Mouse (Mus musculus) spleen, adult 2 months (tissue): ENCODE measurements around the gene Cass4.

Experiments used
- CTCF ChIP-seq: fragments of 200-500 bp; IDR thresholded peaks from 2 replicates; pipeline ENCODE4 v1.5.1; 2011; ENCODE audit warnings: mild to moderate bottlenecking, inconsistent platforms; ENCODE audit not compliant: insufficient read depth, insufficient read length, insufficient replicate concordance; ENCODE audit errors: extremely low read depth
- POLR2A ChIP-seq: fragments of 200-500 bp; IDR thresholded peaks from 2 replicates; pipeline ENCODE4 v1.6.1; 2011; ENCODE audit warnings: low read depth, low read length, inconsistent platforms

DNA sequence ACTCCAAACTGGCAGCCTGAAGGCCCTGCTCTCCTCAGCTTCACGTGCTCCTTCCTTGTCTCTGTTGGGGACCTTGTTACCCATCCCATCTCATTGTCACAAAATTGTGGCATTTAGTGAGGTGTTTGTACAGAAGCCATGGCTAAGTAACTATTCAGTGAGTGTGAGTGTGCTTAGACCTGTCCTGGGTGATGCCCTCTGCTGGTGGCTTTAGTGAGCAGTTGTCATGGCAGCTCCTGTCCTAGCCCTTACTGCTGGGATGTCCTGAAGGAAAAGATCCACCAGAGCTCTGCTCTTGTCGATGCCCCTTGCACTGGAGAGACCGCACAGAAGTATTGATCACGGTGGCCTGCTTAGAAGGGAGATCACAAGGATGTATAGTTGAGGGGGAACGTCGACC lies 53.7 kb downstream of the Cass4 start:
- peak; percentile 40; the same call in 1 of the 2 replicates for TF ChIP-seq CTCF
- TF ChIP-seq POLR2A = no peak
